Mouse (Mus musculus) adrenal gland, postnatal 10 days (tissue): ENCODE results near the gene Map2k4. TPM values are rescaled to one million over a fixed set of nuclear protein-coding genes. Genes with fewer than 3 reads are reported as not detected.
A peak's percentile ranks its signal among the peaks of the same experiment; 100 is the strongest.

Experiments
- DNase-seq: peaks from one replicate; pipeline ENCODE4 v3.0.0; 2021; ENCODE audit warnings: mixed read lengths
- total RNA-seq, 2 experiments: library from RNA; stranded (reverse); gene quantifications; 2 replicates each; pipeline ENCODE4 v1.2.3; 2021

Map2k4 gene
- total RNA-seq, 2 experiments from 2014 or later, result 42.7 to 46.4 TPM

DNA sequence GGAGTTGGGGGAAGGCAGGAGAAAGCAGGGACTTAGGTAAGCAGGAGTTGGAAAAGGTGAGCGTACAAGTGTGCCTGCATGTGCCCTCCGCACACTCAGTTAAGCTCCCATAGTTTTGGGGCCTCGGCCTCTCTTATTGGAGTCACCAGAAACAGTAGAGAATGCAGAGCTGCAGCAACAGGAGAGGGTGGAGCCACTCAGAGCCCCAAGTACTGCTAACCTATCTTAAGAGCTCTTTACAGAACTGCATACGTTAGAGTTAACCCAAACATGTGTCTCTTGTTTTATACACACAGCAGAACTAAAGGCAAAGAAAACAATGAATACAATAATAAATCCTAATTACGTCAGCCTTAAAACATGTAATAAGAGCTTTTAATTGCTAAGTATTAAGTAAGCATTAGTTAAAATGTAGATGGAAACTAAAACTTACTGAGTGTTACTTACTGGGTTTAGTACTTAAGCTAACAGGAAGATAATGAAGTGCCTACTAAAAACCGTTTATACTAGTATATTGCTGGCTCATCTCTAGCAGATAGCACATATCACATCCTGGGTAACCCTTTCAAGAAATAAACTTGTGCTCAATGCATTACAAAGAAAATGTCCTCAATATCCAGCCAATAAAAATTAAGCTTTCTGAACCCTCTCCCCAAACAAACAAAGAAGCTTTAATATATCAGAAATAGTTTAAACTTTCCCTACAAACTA, 14.0 kb downstream of the Map2k4 start:
- DNase-seq, result no peak

GRCm38 (mm10) chr11:65773535-65773934, 14.6 kb downstream of the Map2k4 start:
- no peak for DNase-seq

GRCm38 (mm10) chr11:65771546-65771945, 16.6 kb downstream of the Map2k4 start:
- no peak for DNase-seq

DNA sequence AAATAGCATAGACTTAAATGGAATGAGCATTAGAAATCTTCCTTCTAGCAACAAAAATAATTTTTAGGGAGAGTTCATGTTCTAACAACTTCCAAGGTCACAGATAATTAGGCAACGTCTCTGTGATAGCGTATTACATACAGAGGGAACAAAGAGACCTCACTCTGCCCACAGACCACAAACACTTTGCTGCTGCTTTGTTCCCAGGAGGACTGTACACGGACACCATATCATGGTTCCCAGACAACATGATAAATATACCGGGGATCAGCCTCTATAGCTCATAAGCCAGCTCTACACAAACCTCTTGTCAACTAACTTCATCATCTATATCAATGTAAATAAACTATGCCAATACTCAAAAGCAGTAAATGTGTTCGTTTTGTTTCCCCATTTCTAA, 18.1 kb downstream of the Map2k4 start:
- DNase-seq, result no peak

DNA sequence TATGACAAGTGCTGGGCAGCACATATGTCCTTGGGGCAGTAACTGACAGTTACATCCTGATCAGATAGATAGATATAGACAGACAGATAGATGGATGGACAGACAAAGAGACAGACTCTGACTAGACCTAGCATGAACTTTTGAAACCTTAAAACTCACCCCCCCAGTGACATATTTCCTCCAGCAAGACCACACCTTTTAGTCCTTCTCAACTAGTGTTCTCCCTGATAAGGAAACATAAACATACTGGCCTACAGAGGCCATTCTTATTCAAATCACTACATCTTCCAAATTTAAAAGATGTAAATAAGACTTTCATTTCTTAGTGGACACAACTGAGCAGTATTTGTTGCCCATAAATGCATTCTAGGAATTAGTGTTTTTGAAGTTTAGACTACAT, 19.7 kb downstream of the Map2k4 start:
- no peak for DNase-seq

GRCm38 (mm10) chr11:65760912-65761311, 27.2 kb downstream of the Map2k4 start:
- no peak for DNase-seq

DNA sequence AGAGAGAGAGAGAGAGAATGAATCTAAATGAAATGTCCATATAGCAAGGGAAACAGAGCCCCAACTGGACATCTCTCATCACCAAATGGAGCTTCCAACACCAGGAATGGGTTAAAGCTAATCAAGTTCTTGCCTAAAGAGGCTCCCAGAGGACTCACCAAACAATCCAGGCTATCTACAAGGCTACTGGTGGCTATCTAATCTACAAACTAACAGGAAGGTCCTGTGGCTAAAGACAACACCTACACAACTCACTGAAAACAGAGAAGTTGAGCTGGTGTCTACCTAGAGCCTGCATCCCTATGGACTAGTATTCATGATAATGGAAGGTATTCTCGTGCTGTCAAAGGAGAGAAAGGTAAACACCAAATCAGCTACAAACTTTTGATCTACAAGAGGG, 28.7 kb downstream of the Map2k4 start:
- no peak for DNase-seq

DNA sequence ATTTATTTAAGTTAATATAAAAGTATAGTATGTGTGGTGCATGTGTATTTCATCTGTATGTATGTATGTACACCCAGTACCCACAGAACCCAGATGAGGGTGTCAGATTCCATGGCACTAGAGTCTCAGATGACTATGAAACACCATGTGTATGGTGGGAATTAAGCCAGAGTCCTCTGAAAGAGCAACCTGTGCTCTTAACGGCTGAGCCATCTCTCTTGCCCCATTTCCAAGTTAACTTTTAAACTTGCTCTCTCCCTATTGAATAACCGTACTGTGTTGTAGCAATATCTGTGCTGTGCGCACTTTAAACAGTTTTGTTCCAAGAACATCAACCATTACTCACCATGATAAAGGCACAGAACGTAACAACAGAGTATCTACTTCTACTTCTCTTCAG, 33.9 kb downstream of the Map2k4 start:
- DNase-seq, result no peak

GRCm38 (mm10) chr11:65753593-65753992, 34.5 kb downstream of the Map2k4 start:
- DNase-seq, result no peak

DNA sequence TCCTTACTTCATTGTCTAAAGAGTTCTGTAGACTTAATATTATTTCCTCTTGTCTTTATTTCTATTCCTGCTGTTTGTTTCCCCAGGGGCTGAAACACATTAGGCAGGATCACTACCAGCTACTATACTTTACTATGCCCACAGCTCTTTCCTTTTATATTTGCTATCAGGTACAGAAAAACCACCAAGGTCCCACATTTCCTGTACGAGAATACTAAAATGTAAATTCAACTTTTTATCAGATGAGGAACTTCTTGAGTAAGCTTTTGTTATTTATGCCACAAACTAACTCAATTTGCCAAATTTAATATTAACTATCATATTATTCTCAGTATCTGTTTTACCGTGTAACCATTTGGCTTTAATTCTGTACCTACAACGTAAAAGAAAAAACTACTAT, 37.6 kb downstream of the Map2k4 start:
- DNase-seq, result no peak

- DNase-seq, result no peak
Observed at GRCm38 (mm10) chr11:65747433-65747832, 40.7 kb downstream of the Map2k4 start.

GRCm38 (mm10) chr11:65745707-65746333, 42.3 kb downstream of the Map2k4 start:
- no peak for DNase-seq

DNA sequence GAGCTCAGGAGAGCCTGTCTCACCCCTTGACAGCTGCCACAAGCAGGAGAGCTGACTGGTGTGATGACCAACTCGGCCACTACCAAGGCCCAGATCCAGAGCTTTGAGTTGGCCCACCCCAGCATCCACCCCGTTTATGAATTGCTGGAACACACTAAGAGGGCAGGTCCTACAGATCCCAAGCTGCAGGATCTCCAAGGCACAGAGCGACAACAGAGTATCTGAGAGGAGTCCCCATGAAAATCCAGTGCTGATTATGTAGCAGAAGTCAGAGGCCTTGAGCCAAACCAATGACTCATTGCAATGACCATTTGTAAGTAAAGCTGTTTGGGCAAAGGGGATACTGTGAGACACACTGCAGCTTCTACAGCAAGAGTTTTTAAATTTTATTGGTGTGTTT, 44.2 kb downstream of the Map2k4 start:
- DNase-seq, result peak; percentile 38

DNA sequence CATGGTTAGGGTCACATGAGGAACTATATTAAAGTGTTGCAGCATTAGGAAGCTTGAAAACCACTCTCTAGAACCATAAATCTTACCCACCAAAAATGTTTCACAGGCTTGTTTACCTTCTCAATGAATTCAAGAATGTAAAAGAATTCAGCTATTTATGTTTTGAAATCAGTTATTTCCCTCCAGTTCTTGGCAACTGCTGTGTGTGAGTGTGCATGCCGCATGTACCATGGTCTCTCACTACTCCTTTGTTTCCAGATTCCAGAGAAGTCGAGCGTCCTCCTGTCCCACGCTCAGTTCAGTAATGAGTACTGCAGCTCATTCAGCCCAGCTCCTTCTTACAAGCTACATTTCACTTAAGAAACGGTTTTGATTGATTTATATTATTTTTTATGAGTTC, 47.3 kb downstream of the Map2k4 start:
- DNase-seq, result no peak

DNA sequence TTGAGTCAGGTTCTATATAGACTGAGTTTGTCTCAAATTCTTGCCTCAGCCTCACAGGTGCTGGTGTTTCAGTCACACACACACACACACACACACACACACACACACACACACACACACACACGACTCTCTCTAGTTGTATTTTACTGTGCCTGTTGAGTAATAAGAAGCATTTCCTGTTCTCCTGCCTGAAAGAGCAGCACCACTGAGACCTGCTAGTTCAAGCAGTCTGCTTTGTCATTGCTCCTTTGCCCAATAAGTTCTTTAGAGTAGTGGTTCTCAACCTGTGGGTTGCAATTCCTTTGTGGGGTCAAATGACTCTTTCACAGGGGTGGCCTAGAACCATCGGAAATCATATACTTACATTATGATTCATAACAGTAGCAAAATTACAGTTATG, 47.7 kb downstream of the Map2k4 start:
- no peak for DNase-seq

GRCm38 (mm10) chr11:65739880-65740279, 48.2 kb downstream of the Map2k4 start:
- no peak for DNase-seq

- DNase-seq, result no peak
Observed at GRCm38 (mm10) chr11:65734656-65735055, 53.4 kb downstream of the Map2k4 start.

DNA sequence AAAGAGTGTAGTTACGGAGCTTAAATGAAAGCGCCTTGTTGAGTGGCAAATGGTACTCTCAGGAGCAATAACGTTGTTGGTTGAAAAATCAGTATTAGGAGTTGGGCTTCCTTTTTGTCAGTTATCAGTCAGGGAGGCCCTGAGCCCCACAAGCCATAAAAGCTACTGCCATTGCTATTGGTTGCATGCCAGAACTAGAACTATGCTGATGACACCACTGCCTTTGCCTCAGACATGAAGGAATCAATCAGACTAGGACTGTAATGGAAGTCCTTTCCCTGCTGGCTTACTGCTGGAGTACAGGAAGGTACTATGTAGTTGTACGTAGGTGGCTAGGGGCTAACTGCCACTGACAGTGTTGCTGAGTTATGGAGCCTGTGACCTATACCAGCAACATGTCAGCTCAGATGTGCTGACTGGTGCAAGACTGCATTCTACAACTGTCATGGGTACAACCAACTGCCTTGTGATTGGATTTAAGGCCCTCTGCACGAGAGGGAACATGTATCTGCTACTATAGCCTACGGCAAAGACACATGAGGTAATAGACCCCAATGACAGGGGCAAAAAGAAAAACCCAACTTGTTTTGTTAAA, 58.4 kb downstream of the Map2k4 start:
- DNase-seq, result no peak

- peak; percentile 59 for DNase-seq
Observed at GRCm38 (mm10) chr11:65728906-65729305, 59.2 kb downstream of the Map2k4 start.

DNA sequence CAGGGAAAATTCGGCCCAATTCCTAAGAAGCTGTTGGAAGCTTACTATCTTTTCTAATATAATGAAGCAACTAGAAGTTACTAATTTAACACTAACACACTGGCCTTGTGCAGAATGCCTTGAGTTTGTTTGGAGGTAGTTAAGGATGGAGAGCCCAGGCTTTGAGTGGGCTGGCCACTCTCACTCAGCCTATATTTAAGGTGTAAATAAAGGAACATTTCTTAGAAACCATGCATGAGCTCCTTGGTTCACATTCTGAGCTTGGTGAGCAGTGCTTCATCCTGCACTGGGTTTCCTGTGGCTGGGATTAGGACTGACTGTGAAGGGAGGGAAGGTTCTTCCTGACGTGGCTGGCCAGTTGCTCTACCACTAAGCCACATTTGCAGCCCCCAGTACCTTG, 64.4 kb downstream of the Map2k4 start:
- no peak for DNase-seq

DNA sequence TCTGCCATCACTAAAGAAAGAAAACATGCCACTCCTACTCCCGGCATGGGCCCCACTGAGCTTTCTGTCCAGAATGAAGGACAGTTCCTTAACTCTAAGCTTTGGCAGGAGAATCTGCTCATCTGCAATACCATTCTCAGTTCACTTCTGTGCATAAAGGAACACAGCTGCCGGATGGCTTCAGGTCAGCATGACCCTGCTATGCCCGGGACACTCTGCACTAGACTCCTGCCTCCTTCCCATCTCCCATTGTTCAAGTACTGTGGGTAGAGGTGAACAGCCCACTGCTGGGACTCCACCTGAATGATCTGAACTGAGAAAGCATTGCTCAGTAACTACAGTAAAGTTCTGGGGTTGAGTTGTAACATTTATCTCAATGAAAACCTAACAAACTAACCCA, 66.5 kb downstream of the Map2k4 start:
- no peak for DNase-seq

DNA sequence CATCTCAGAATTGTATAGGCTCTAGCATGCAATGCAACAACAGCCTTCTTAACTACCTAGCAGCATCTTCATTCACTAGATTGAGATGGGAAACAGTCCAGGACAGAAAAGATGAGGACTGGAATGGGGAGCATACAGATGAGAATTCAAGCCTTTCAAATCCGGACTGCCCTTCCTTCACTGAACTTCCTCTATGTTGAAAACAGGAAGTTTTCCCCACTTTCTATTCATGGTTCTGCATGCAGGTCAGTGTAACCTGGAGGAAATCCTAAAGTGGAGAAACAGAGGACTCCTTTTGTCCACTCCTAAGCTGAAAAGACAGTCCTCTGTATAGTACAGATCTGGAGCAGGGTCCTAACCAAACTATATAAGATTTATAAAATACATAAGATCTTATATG, 68.1 kb downstream of the Map2k4 start:
- DNase-seq, result no peak

- DNase-seq, result no peak
Observed at GRCm38 (mm10) chr11:65713830-65714229, 74.3 kb downstream of the Map2k4 start.

GRCm38 (mm10) chr11:65712754-65713306, 75.3 kb downstream of the Map2k4 start:
- no peak for DNase-seq
